Comparison of ENCODE assay signal across 12 mouse cellular contexts in genomic region chr17:5935680-5936079, GRCm38 (mm10). TPM values are rescaled to one million over a fixed set of nuclear protein-coding genes. Genes with fewer than 3 reads are reported as not detected.
DNase-seq lines count a peak whose midpoint lies in the region; ATAC-seq and TF ChIP-seq lines count a peak whose summit lies in the region.
"Had no signal": no experiment of that assay in that cellular context is flagged by ENCODE, and none has a peak within 500 bp of the region (broad histone marks: within the 10 kb centered on the region; RNA-seq: fewer than 3 reads in every experiment).

No protein-coding gene starts in this region.

- peaks cover 56% of the 10 kb centered on the region for H3K4me1 ChIP-seq in megakaryocyte, embryonic 14.5 days
- H3K4me1 ChIP-seq in brown adipose tissue, adult 24 weeks (ENCODE audit: control insufficient read depth, insufficient read depth, insufficient read length, low read length), result peaks cover 9% of the 10 kb centered on the region
- H3K4me1 ChIP-seq in liver, postnatal 0 days (ENCODE audit: insufficient read depth), result peaks cover 10% of the 10 kb centered on the region

- no peak for ATAC-seq in megakaryocyte, adult 5-6 weeks (ENCODE audit: poor library complexity, severe bottlenecking)
- ATAC-seq in liver, postnatal 0 days, result no peak

- no peak for TF ChIP-seq CTCF in gastrocnemius, adult 2 months (IDR thresholded peaks at IDR 0.05)
- no peak for TF ChIP-seq CTCF in liver, postnatal 0 days (IDR thresholded peaks at IDR 0.05; ENCODE audit: low read depth)

- no peak overlapping the region; the same call in 1 of the 2 replicates for H3K9ac ChIP-seq in liver, postnatal 0 days (replicated peaks)
- H3K9ac ChIP-seq: embryonic facial prominence, embryonic 12.5 days had no signal

- H3K27me3 ChIP-seq in megakaryocyte, embryonic 14.5 days (replicated peaks), result peaks cover 8% of the 10 kb centered on the region
- H3K27me3 ChIP-seq in liver, postnatal 0 days (ENCODE audit: insufficient read depth, low read length), result 0 out of 2 replicates have a peak, but pooled peaks cover 1% of the 10 kb centered on the region

- peaks cover 24% of the 10 kb centered on the region for H3K36me3 ChIP-seq in megakaryocyte, embryonic 14.5 days (replicated peaks; ENCODE audit: low read length)
- H3K36me3 ChIP-seq in liver, postnatal 0 days (replicated peaks; ENCODE audit: insufficient read depth, low read length), result 0 out of 2 replicates have a peak, but pooled peaks cover 2% of the 10 kb centered on the region

- WGBS in liver, postnatal 0 days (ENCODE audit: insufficient replicate concordance), result 55% methylated on average over 3 of the region's 3 CpGs

- peaks cover 4% of the 10 kb centered on the region; the same call in 1 of the 2 replicates for H3K9me3 ChIP-seq in megakaryocyte, embryonic 14.5 days
- H3K9me3 ChIP-seq in liver, postnatal 0 days (ENCODE audit: low read length), result no peaks in the 10 kb centered on the region
- H3K9me3 ChIP-seq: embryonic facial prominence, embryonic 12.5 days had no signal

- TF ChIP-seq EP300 in liver, postnatal 0 days (IDR thresholded peaks at IDR 0.05; ENCODE audit: low read depth), result no peak

- no peak overlapping the region for H3K4me3 ChIP-seq in gastrocnemius, adult 2 months
- H3K4me3 ChIP-seq in megakaryocyte, embryonic 14.5 days (replicated peaks), result peak overlapping the region; percentile 91
- no peak overlapping the region for H3K4me3 ChIP-seq in brown adipose tissue, adult 24 weeks (ENCODE audit: insufficient read depth, low read depth, low read length)
- H3K4me3 ChIP-seq in liver, postnatal 0 days (ENCODE audit: low read depth, low read length), result no peak overlapping the region

- no peak for DNase-seq in gastrocnemius, adult 2 months
- DNase-seq in gastrocnemius, postnatal 25 days, result no peak
- DNase-seq in liver, postnatal 0 days, result no peak
- no peak for DNase-seq in right cerebral cortex, postnatal 14 days
- DNase-seq in kidney, adult 18-20 months, result no peak
- DNase-seq: kidney, adult 11 months had no signal

- H3K4me2 ChIP-seq in liver, postnatal 0 days (ENCODE audit: low read depth, low read length), result peak overlapping the region; percentile 74

- intact Hi-C loops in gastrocnemius, adult 2 months (cut with DNase I), result loop anchor here (1.0 kb wide), 1 partner anchor 61 kb away; no protein-coding TSS in a partner anchor

- peak overlapping the region; percentile 63 for H3K27ac ChIP-seq in gastrocnemius, adult 2 months
- H3K27ac ChIP-seq in brown adipose tissue, adult 24 weeks (replicated peaks; ENCODE audit: low read depth, low read length), result peak overlapping the region; percentile 53
- peak overlapping the region; percentile 79 for H3K27ac ChIP-seq in liver, postnatal 0 days (ENCODE audit: low read depth)
- H3K27ac ChIP-seq: embryonic facial prominence, embryonic 12.5 days; heart, adult 2 months; layer of hippocampus, adult 2 months had no signal

RNA-seq across cellular contexts. Expression of gene Synj2, which starts 5.4 kb away (rescaled TPM):
- total RNA-seq in gastrocnemius, adult 2 months (2021), result 10 to 100 TPM; 26.3 to 36.9 TPM
- total RNA-seq in gastrocnemius, postnatal 25 days (2021), result 10 to 100 TPM; 35.8 to 48.7 TPM
- polyA plus RNA-seq in megakaryocyte, embryonic 14.5 days (2012; ENCODE audit: insufficient read depth, low replicate concordance), result 4.1 and 4.3 TPM in 2 replicates
- 3.5 and 3.6 TPM in 2 replicates for total RNA-seq in megakaryocyte, adult 5-6 weeks (2015)
- total RNA-seq in megakaryocyte, adult 5-6 weeks (2017), result 4.2 and 5.1 TPM in 2 replicates
- polyA plus RNA-seq in brown adipose tissue, adult 24 weeks (2012; ENCODE audit: insufficient read depth, insufficient read length, missing spikeins), result 5.0 and 8.3 TPM in 2 replicates
- polyA plus RNA-seq in liver, postnatal 0 days (2015; fragmentation: Nextera tagmentation; extraction: Ambion mirVana), result 0.62 TPM in 2 replicates

Comparison
In these comparisons a context has a peak if more than half of its experiments do, and no peak if none do; other contexts are left out.
1. RNA of gene Synj2, which starts 5.4 kb away (total RNA-seq): 35.8 to 48.7 TPM in gastrocnemius, postnatal 25 days and 26.3 to 36.9 TPM in gastrocnemius, adult 2 months; 3.5 to 5.1 TPM in megakaryocyte, adult 5-6 weeks; every median in the first group is over 4 times any median in the second.
2. Peak in every context shown above with its lines, with median percentiles within 50 percentile points of each other: H3K27ac ChIP-seq.